Mouse (Mus musculus) thymus, adult 2 months (tissue): Measurements from ENCODE around the gene Rpl14. TPM values are rescaled to one million over a fixed set of nuclear protein-coding genes. Genes with fewer than 3 reads are reported as not detected.

Experiments
- DNase-seq: peaks from one replicate; pipeline ENCODE4 v3.0.0; 2021
- H3K27ac ChIP-seq: fragments of 200-500 bp; 2 replicates; pipeline ENCODE4 v1.5.1; 2012; ENCODE audit warnings: low read length, control low read depth; ENCODE audit not compliant: control insufficient read depth, insufficient read depth
- H3K27me3 ChIP-seq: fragments of 200-500 bp; 2 replicates; pipeline ENCODE4 v1.6.1; 2012; ENCODE audit warnings: mild to moderate bottlenecking, low read length, moderate library complexity, mixed read lengths; ENCODE audit not compliant: control insufficient read depth, insufficient read depth
- H3K36me3 ChIP-seq: fragments of 200-500 bp; 2 replicates; pipeline ENCODE4 v1.6.1; 2012; ENCODE audit warnings: mild to moderate bottlenecking, low read length, moderate library complexity; ENCODE audit not compliant: control insufficient read depth, insufficient read depth
- H3K4me1 ChIP-seq: fragments of 200-500 bp; replicated peaks from 2 replicates; pipeline ENCODE4 v1.6.1; 2012; ENCODE audit warnings: low read length; ENCODE audit not compliant: control insufficient read depth, insufficient read depth
- H3K4me3 ChIP-seq: fragments of 200-500 bp; 2 replicates; pipeline ENCODE4 v1.5.1; 2012; ENCODE audit warnings: mild to moderate bottlenecking, low read length, control low read depth, moderate library complexity; ENCODE audit not compliant: control insufficient read depth, insufficient read depth
- CTCF ChIP-seq: fragments of 200-500 bp; IDR thresholded peaks from 2 replicates; pipeline ENCODE4 v1.5.1; 2012; ENCODE audit warnings: mild to moderate bottlenecking, control low read depth, low read length, moderate library complexity, borderline replicate concordance; ENCODE audit not compliant: control insufficient read depth, poor library complexity, insufficient read depth; ENCODE audit errors: extremely low read depth
- POLR2A ChIP-seq: fragments of 200-500 bp; IDR thresholded peaks from 2 replicates; pipeline ENCODE4 v1.6.1; 2012; ENCODE audit warnings: mild to moderate bottlenecking, low read length, control low read depth, moderate library complexity; ENCODE audit not compliant: control insufficient read depth, poor library complexity, insufficient read depth; ENCODE audit errors: extremely low read depth
- WGBS: fragments of 180-500 bp; shearing (Covaris S2); methylation state at CpG from one replicate; pipeline ENCODE4 v1.1.7; 2018; 5-methylcytosine and 5-hydroxymethylcytosine counted together
- polyA plus RNA-seq: library from polyadenylated mRNA; depleted of rRNA; stranded (reverse); fragments of >200 nt; gene quantifications from 2 replicates; pipeline ENCODE4 v1.2.3, GENCODE M21; 2012

Gene Rpl14
- polyA plus RNA-seq, 1 experiment, result 585 TPM

GRCm38 (mm10) chr9:120586546-120586945 lies 15.3 kb downstream of the Rpl14 start:
- H3K4me3 ChIP-seq, result no peak overlapping the region
- no peak for TF ChIP-seq POLR2A
- TF ChIP-seq CTCF, result no peak
- H3K4me1 ChIP-seq, result peaks cover 5% of the 10 kb centered on the region; the same call in 1 of the 2 replicates
- peak; percentile 82 for DNase-seq
- no peak overlapping the region for H3K27ac ChIP-seq
- no peaks in the 10 kb centered on the region for H3K36me3 ChIP-seq
- H3K27me3 ChIP-seq, result no peaks in the 10 kb centered on the region
- WGBS, result 11% methylated on average over 3 of the region's 3 CpGs

- Histone ChIP-seq H3K4me1 (no peaks in the 10 kb centered on the region), H3K4me3 (no peak overlapping the region), H3K36me3 (no peaks in the 10 kb centered on the region), H3K27ac (no peak overlapping the region), H3K27me3 (no peaks in the 10 kb centered on the region)
- WGBS, result 3% methylated on average over 9 of the region's 9 CpGs
- peak; percentile 76 for DNase-seq
- TF ChIP-seq POLR2A, result no peak
- no peak for TF ChIP-seq CTCF
These were observed 20.2 kb downstream of the Rpl14 start for GRCm38 (mm10) chr9:120591490-120591889.

GRCm38 (mm10) chr9:120593383-120594101 lies 22.3 kb downstream of the Rpl14 start:
- Histone ChIP-seq H3K36me3 (no peaks in the 10 kb centered on the region), H3K27ac (no peak overlapping the region), H3K27me3 (no peaks in the 10 kb centered on the region), H3K4me3 (no peak overlapping the region), H3K4me1 (no peaks in the 10 kb centered on the region)
- TF ChIP-seq CTCF (no peak), POLR2A (no peak)
- DNase-seq, result no peak
- 92% methylated on average over 9 of the region's 9 CpGs for WGBS

- 90% methylated on average over 6 of the region's 6 CpGs for WGBS
- Histone ChIP-seq H3K4me1 (no peaks in the 10 kb centered on the region), H3K27ac (no peak overlapping the region), H3K36me3 (no peaks in the 10 kb centered on the region), H3K4me3 (no peak overlapping the region), H3K27me3 (no peaks in the 10 kb centered on the region)
- no peak for TF ChIP-seq POLR2A
- TF ChIP-seq CTCF, result no peak
- no peak for DNase-seq
These were observed 23.6 kb downstream of the Rpl14 start for GRCm38 (mm10) chr9:120594839-120595238.

GRCm38 (mm10) chr9:120595306-120595705 lies 24.1 kb downstream of the Rpl14 start:
- 91% methylated on average over 4 of the region's 4 CpGs for WGBS
- Histone ChIP-seq H3K4me1 (no peaks in the 10 kb centered on the region), H3K27me3 (no peaks in the 10 kb centered on the region), H3K27ac (no peak overlapping the region), H3K4me3 (no peak overlapping the region), H3K36me3 (no peaks in the 10 kb centered on the region)
- no peak for DNase-seq
- no peak for TF ChIP-seq POLR2A
- no peak for TF ChIP-seq CTCF

GRCm38 (mm10) chr9:120601488-120602171 lies 30.4 kb downstream of the Rpl14 start:
- WGBS, result 22% methylated on average over 17 of the region's 17 CpGs
- peak; percentile 87; the same call in 1 of the 2 replicates for TF ChIP-seq CTCF
- TF ChIP-seq POLR2A, result no peak
- Histone ChIP-seq H3K4me1 (no peaks in the 10 kb centered on the region; the same call in 1 of the 2 replicates), H3K36me3 (no peaks in the 10 kb centered on the region), H3K4me3 (no peak overlapping the region), H3K27me3 (no peaks in the 10 kb centered on the region), H3K27ac (no peak overlapping the region)
- DNase-seq, result peak; percentile 56
